Mouse (Mus musculus): Measurements from ENCODE around the gene Nr1i2.

DNA sequence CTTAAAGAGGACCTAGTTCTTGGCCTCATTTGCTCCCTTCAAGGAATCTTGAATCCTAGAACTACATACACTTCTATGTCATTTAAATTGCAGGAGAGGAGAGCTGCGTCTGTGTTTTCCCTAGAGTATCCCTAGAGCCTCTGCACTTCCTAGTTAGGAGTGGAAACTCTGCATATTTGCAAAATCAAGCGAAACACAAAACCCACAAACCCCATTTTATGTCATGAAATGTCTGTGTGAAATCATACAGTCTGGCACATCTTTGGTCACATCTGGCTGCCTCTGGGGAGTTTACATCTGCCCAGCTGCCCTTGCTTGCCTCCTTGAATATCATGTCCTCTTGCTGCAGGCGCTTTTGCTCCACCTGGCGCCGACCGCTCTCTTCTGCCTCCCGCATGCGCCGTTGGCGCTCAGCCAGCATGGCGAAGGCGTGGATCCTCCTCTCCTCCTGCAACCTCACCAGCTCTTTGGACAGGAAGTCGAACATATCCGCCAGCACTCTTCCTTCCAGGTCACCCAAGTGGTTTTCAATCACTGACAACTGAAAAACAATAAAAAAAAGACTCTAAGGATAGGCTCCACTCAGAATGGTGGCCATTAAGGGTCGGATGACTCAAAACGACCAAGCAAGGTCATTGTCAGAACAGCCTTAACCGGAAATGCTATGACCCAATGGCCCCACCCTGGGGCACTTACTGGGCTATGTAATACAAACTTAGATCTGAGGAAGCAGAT, 10.0 kb upstream of the Nr1i2 start:
- TF ChIP-seq GATA1 (IDR thresholded peaks at IDR 0.05; ENCODE audit: low read length) = no peak
- no peak for TF ChIP-seq TAL1 (IDR thresholded peaks at IDR 0.05; ENCODE audit: low read length)
